Mouse (Mus musculus): ENCODE measurements at regions not wholly inside any gene's neighbourhood (a gene's known extent, or its start where the extent isn't known, plus 50 kb on each side); places are given as distances from the start of the nearest gene placed in this dataset.

- TF ChIP-seq POLR2A (IDR thresholded peaks at IDR 0.05; ENCODE audit: borderline replicate concordance, low read depth, low read length): no peak
- no peak for TF ChIP-seq CTCF (IDR thresholded peaks at IDR 0.05; ENCODE audit: low read depth, low read length)
Measured at GRCm38 (mm10) chr16:30759503-30759902, 160.0 kb downstream of the Fam43a start.

Data from bone marrow macrophage, adult 2 months (primary cell).